Mouse (Mus musculus) CH12.LX (cell line): ENCODE data around the gene Calcoco2. TPM values are rescaled to one million over a fixed set of nuclear protein-coding genes. Genes with fewer than 3 reads are reported as not detected.

Experiments
- DNase-seq: peaks from one replicate; pipeline ENCODE4 v3.0.0-alpha.2; 2013; ENCODE audit errors: extremely low read depth
- H3K27ac ChIP-seq: 2 replicates; pipeline ENCODE4 v1.5.1; 2012; ENCODE audit warnings: low read depth, mild to moderate bottlenecking, control low read depth, moderate library complexity; ENCODE audit not compliant: insufficient read depth
- H3K27me3 ChIP-seq: replicated peaks from 2 replicates; pipeline ENCODE3; 2012; ENCODE audit warnings: inconsistent platforms
- H3K36me3 ChIP-seq, 2 experiments: replicated peaks in 1 of 2; 2 replicates each; pipeline versions ENCODE3 to v1.6.1; 2012; ENCODE audit warnings: inconsistent platforms in 1 of 2, low read length in 1 of 2, mild to moderate bottlenecking in 1 of 2, mixed read lengths in 1 of 2, moderate library complexity in 1 of 2; ENCODE audit not compliant: control insufficient read depth in 1 of 2, insufficient read depth in 1 of 2
- H3K4me1 ChIP-seq, 2 experiments: 2 replicates each; pipeline ENCODE4 v1.6.1; 2012; ENCODE audit warnings: inconsistent platforms in 1 of 2, moderate library complexity in 1 of 2; ENCODE audit not compliant: insufficient read depth in 2 of 2, control insufficient read depth in 1 of 2
- H3K4me2 ChIP-seq: 2 replicates; pipeline ENCODE4 v1.6.1; 2012; ENCODE audit warnings: low read depth, mild to moderate bottlenecking, control low read depth; ENCODE audit not compliant: poor library complexity, insufficient read depth, severe bottlenecking
- H3K4me3 ChIP-seq, 3 experiments: fragments of 150-350 bp in 1 of 3; sonication (generic) in 1 of 3; replicated peaks in 1 of 3; 2 replicates each; pipeline versions ENCODE3 to v1.5.1; 2011 to 2012; ENCODE audit warnings: low read depth in 2 of 3, low read length in 2 of 3, mild to moderate bottlenecking in 2 of 3, moderate library complexity in 2 of 3, control low read depth in 1 of 3, improper control_type of control experiment in 1 of 3, inconsistent platforms in 1 of 3, mixed read lengths in 1 of 3; ENCODE audit not compliant: poor library complexity in 1 of 3
- H3K79me2 ChIP-seq: replicated peaks from 2 replicates; pipeline ENCODE4 v1.6.1; 2012; ENCODE audit warnings: mild to moderate bottlenecking, moderate library complexity; ENCODE audit not compliant: control insufficient read depth, poor library complexity, insufficient read depth, severe bottlenecking; ENCODE audit errors: extremely low read depth
- H3K9ac ChIP-seq: 2 replicates; pipeline ENCODE4 v1.6.1; 2012; ENCODE audit warnings: low read depth, mild to moderate bottlenecking, control low read depth, moderate library complexity; ENCODE audit not compliant: insufficient read depth
- H3K9me3 ChIP-seq: replicated peaks from 2 replicates; pipeline ENCODE3; 2012; ENCODE audit warnings: low read length, inconsistent platforms, mixed read lengths
- BHLHE40 ChIP-seq: IDR thresholded peaks from 2 replicates; pipeline ENCODE4 v1.6.1; 2011; ENCODE audit warnings: mild to moderate bottlenecking, low read depth, low read length, improper control_type of control experiment
- CHD1 ChIP-seq: IDR thresholded peaks from 2 replicates; pipeline ENCODE4 v1.6.1; 2012; ENCODE audit warnings: low read depth, low read length, improper control_type of control experiment, inconsistent platforms
- CHD2 ChIP-seq: IDR thresholded peaks from 2 replicates; pipeline ENCODE4 v1.6.1; 2011; ENCODE audit warnings: low read length, improper control_type of control experiment
- CTCF ChIP-seq, 2 experiments: IDR thresholded peaks in 1 of 2; conservative IDR thresholded peaks in 1 of 2; 2 replicates each; pipeline ENCODE4 v1.5.1; 2011 to 2012; ENCODE audit warnings: low read depth in 2 of 2, low read length in 2 of 2, improper control_type of control experiment in 1 of 2, inconsistent platforms in 1 of 2, mild to moderate bottlenecking in 1 of 2, moderate library complexity in 1 of 2
- E2F4 ChIP-seq: IDR thresholded peaks from 2 replicates; pipeline ENCODE4 v1.6.1; 2011; ENCODE audit warnings: low read depth, low read length, improper control_type of control experiment; ENCODE audit not compliant: insufficient replicate concordance
- ELF1 ChIP-seq: IDR thresholded peaks from 2 replicates; pipeline ENCODE4 v1.6.1; 2014; ENCODE audit warnings: low read depth, mild to moderate bottlenecking, inconsistent platforms, low read length, improper control_type of control experiment
- EP300 ChIP-seq: IDR thresholded peaks from 2 replicates; pipeline ENCODE4 v1.6.1; 2011; ENCODE audit warnings: low read length, improper control_type of control experiment
- ETS1 ChIP-seq: conservative IDR thresholded peaks from 2 replicates; pipeline ENCODE4 v1.6.1; 2012; ENCODE audit warnings: low read depth, mild to moderate bottlenecking, inconsistent platforms, low read length, improper control_type of control experiment, moderate library complexity
- GABPA ChIP-seq: IDR thresholded peaks from 2 replicates; pipeline ENCODE4 v1.6.1; 2012; ENCODE audit warnings: low read depth, low read length, improper control_type of control experiment, inconsistent platforms; ENCODE audit not compliant: insufficient replicate concordance
- HCFC1 ChIP-seq: IDR thresholded peaks from 2 replicates; pipeline ENCODE4 v1.6.1; 2012; ENCODE audit warnings: low read depth, mild to moderate bottlenecking, inconsistent platforms, low read length, improper control_type of control experiment
- IRF4 ChIP-seq: IDR thresholded peaks from 2 replicates; pipeline ENCODE4 v1.6.1; 2014; ENCODE audit warnings: low read depth, mild to moderate bottlenecking, inconsistent platforms, low read length, improper control_type of control experiment
- JUN ChIP-seq: IDR thresholded peaks from 2 replicates; pipeline ENCODE4 v1.6.1; 2011; ENCODE audit warnings: low read depth, mild to moderate bottlenecking, low read length, improper control_type of control experiment, moderate library complexity; ENCODE audit not compliant: insufficient read depth
- JUND ChIP-seq: conservative IDR thresholded peaks from 2 replicates; pipeline ENCODE4 v1.6.1; 2011; ENCODE audit warnings: low read depth, low read length, improper control_type of control experiment
- KAT2A ChIP-seq: IDR thresholded peaks from 2 replicates; pipeline ENCODE4 v1.6.1; 2012; ENCODE audit warnings: low read length, improper control_type of control experiment, inconsistent platforms; ENCODE audit not compliant: insufficient replicate concordance
- MAFK ChIP-seq: IDR thresholded peaks from 2 replicates; pipeline ENCODE4 v1.6.1; 2011; ENCODE audit warnings: low read length, improper control_type of control experiment; ENCODE audit not compliant: insufficient replicate concordance
- MAX ChIP-seq: IDR thresholded peaks from 2 replicates; pipeline ENCODE4 v1.6.1; 2011; ENCODE audit warnings: low read length, improper control_type of control experiment
- MAZ ChIP-seq: IDR thresholded peaks from 2 replicates; pipeline ENCODE4 v1.6.1; 2012; ENCODE audit warnings: low read depth, mild to moderate bottlenecking, inconsistent platforms, low read length, improper control_type of control experiment, moderate library complexity
- MEF2A ChIP-seq: IDR thresholded peaks from 2 replicates; pipeline ENCODE4 v1.6.1; 2014; ENCODE audit warnings: low read depth, mild to moderate bottlenecking, inconsistent platforms, low read length, improper control_type of control experiment, borderline replicate concordance
- MXI1 ChIP-seq: IDR thresholded peaks from 2 replicates; pipeline ENCODE4 v1.6.1; 2011; ENCODE audit warnings: mild to moderate bottlenecking, low read depth, low read length, improper control_type of control experiment
- MYC ChIP-seq: IDR thresholded peaks from 2 replicates; pipeline ENCODE4 v1.6.1; 2011; ENCODE audit warnings: low read depth, mild to moderate bottlenecking, improper control_type of control experiment, low read length
- NELFE ChIP-seq: IDR thresholded peaks from 2 replicates; pipeline ENCODE4 v1.6.1; 2011; ENCODE audit warnings: low read depth, low read length, improper control_type of control experiment
- NRF1 ChIP-seq: IDR thresholded peaks from 2 replicates; pipeline ENCODE4 v1.6.1; 2014; ENCODE audit warnings: low read depth, mild to moderate bottlenecking, inconsistent platforms, low read length, improper control_type of control experiment, moderate library complexity
- PAX5 ChIP-seq: IDR thresholded peaks from 2 replicates; pipeline ENCODE4 v1.6.1; 2012; ENCODE audit warnings: low read length, inconsistent platforms, mixed read lengths
- POLR2A ChIP-seq: IDR thresholded peaks from 2 replicates; pipeline ENCODE4 v1.6.1; 2011; ENCODE audit warnings: low read depth, mild to moderate bottlenecking, improper control_type of control experiment, low read length
- POLR2AphosphoS2 ChIP-seq: IDR thresholded peaks from 2 replicates; pipeline ENCODE4 v1.6.1; 2011; ENCODE audit warnings: low read depth, low read length, improper control_type of control experiment
- RAD21 ChIP-seq: IDR thresholded peaks from 2 replicates; pipeline ENCODE4 v1.6.1; 2011; ENCODE audit warnings: low read depth, mild to moderate bottlenecking, low read length, improper control_type of control experiment, moderate library complexity
- RCOR1 ChIP-seq: conservative IDR thresholded peaks from 2 replicates; pipeline ENCODE4 v1.6.1; 2012; ENCODE audit warnings: low read depth, mild to moderate bottlenecking, inconsistent platforms, low read length, improper control_type of control experiment
- SIN3A ChIP-seq: IDR thresholded peaks from 2 replicates; pipeline ENCODE4 v1.6.1; 2012; ENCODE audit warnings: low read length, improper control_type of control experiment, inconsistent platforms
- SMC3 ChIP-seq: IDR thresholded peaks from 2 replicates; pipeline ENCODE4 v1.6.1; 2011; ENCODE audit warnings: low read depth, low read length, improper control_type of control experiment
- TBP ChIP-seq: conservative IDR thresholded peaks from 2 replicates; pipeline ENCODE4 v1.6.1; 2011; ENCODE audit warnings: low read depth, low read length, improper control_type of control experiment
- TCF12 ChIP-seq: IDR thresholded peaks from 2 replicates; pipeline ENCODE4 v1.6.1; 2014; ENCODE audit warnings: low read depth, mild to moderate bottlenecking, inconsistent platforms, low read length, improper control_type of control experiment
- UBTF ChIP-seq: IDR thresholded peaks from 2 replicates; pipeline ENCODE4 v1.6.1; 2012; ENCODE audit warnings: low read depth, mild to moderate bottlenecking, inconsistent platforms, low read length, improper control_type of control experiment, moderate library complexity
- USF1 ChIP-seq: IDR thresholded peaks from 2 replicates; pipeline ENCODE4 v1.6.1; 2014; ENCODE audit warnings: low read depth, mild to moderate bottlenecking, inconsistent platforms, low read length, improper control_type of control experiment
- USF2 ChIP-seq: conservative IDR thresholded peaks from 2 replicates; pipeline ENCODE4 v1.6.1; 2011; ENCODE audit warnings: low read depth, low read length, improper control_type of control experiment
- ZC3H11A ChIP-seq: IDR thresholded peaks from 2 replicates; pipeline ENCODE4 v1.6.1; 2012; ENCODE audit warnings: low read depth, mild to moderate bottlenecking, inconsistent platforms, low read length, improper control_type of control experiment
- ZKSCAN1 ChIP-seq: IDR thresholded peaks from 2 replicates; pipeline ENCODE4 v1.6.1; 2012; ENCODE audit warnings: low read depth, inconsistent platforms, low read length, improper control_type of control experiment, borderline replicate concordance
- ZMIZ1 ChIP-seq: IDR thresholded peaks from 2 replicates; pipeline ENCODE4 v1.6.1; 2012; ENCODE audit warnings: low read depth, mild to moderate bottlenecking, inconsistent platforms, low read length, improper control_type of control experiment
- ZNF384 ChIP-seq: IDR thresholded peaks from 2 replicates; pipeline ENCODE4 v1.6.1; 2012; ENCODE audit warnings: low read depth, low read length, improper control_type of control experiment, inconsistent platforms
- dilution Hi-C: fragments of 300-500 bp; cut with MboI; formaldehyde crosslinking; loops from 2 replicates; pipeline ENCODE4 v1.14.3; 2020; ENCODE audit warnings: low sequenced_read_pairs; ENCODE audit not compliant: extremely low pct_unique_long_range_greater_than_20kb, extremely low pct_ligation_motif_present
- in situ Hi-C: fragments of 300-500 bp; cut with MboI; formaldehyde crosslinking; loops from 3 replicates; pipeline ENCODE4 v1.14.3; 2019; ENCODE audit warnings: low sequenced_read_pairs, low pct_ligation_motif_present, low pct_unique_long_range_greater_than_20kb, mixed read lengths
- polyA plus RNA-seq: library from polyadenylated mRNA; unstranded; fragments of >175 nt; gene quantifications from 2 replicates; pipeline ENCODE4 v1.2.1, GENCODE M21; 2012; ENCODE audit warnings: low read depth; ENCODE audit not compliant: insufficient read length
- total RNA-seq, 2 experiments: library from RNA; depleted of rRNA; stranded (reverse); fragments of 300-350 nt in 1 of 2; fragments of >200 nt in 1 of 2; gene quantifications; 2 replicates each; pipeline ENCODE4 v1.2.3; 2012 to 2014

Calcoco2 gene
- total and polyA plus RNA-seq, 3 experiments, result not detected

GRCm38 (mm10) chr11:96065215-96065911, 46.4 kb downstream of the Calcoco2 start, which contains the start of gene Ube2z:
Gene Ube2z, minus strand, starts transcription at chr11:96065388.
- dilution Hi-C loops, result no loop called here
- H3K36me3 ChIP-seq, result peaks cover 17 to 50% of the 10 kb centered on the region in 2 experiments
- H3K27me3 ChIP-seq, result no peaks in the 10 kb centered on the region
- DNase-seq, result peak; percentile 97
- peaks cover 43% of the 10 kb centered on the region for H3K79me2 ChIP-seq
- peaks cover 7 to 44% of the 10 kb centered on the region in 2 experiments for H3K4me1 ChIP-seq
- TF ChIP-seq IRF4, result peak; percentile 87; the same call in 1 of the 2 replicates
- peak in 1 of 2 experiments; percentile 61; a peak in 2 of 4 replicates for TF ChIP-seq CTCF (conservative IDR thresholded peaks at IDR 0.05 in 1 of 2, IDR thresholded peaks at IDR 0.05 in 1 of 2; ENCODE audit: low read depth in 2 of 2, low read length in 2 of 2)
- TF ChIP-seq HCFC1, result peak; percentile 94
- TF ChIP-seq JUN, result no peak
- 0 out of 2 replicates have a peak, but pooled peaks have one; percentile 52 for TF ChIP-seq ETS1
- TF ChIP-seq ELF1, result peak; percentile 97
- TF ChIP-seq GABPA, result peak; percentile 95
- peak; percentile 88 for TF ChIP-seq MEF2A
- TF ChIP-seq USF1, result no peak; the same call in 1 of the 2 replicates
- peak; percentile 88 for TF ChIP-seq MXI1
- TF ChIP-seq MAZ, result peak; percentile 97
- TF ChIP-seq MYC, result peak; percentile 45
- TF ChIP-seq UBTF, result 0 out of 2 replicates have a peak, but pooled peaks have one; percentile 62
- TF ChIP-seq SMC3, result no peak
- TF ChIP-seq ZC3H11A, result no peak
- TF ChIP-seq TBP, result peak; percentile 66
- no peak for TF ChIP-seq MAX
- no peak; the same call in 1 of the 2 replicates for TF ChIP-seq POLR2AphosphoS2
- TF ChIP-seq NRF1, result peak; percentile 68
- peak; percentile 98 for TF ChIP-seq TCF12
- 0 out of 2 replicates have a peak, but pooled peaks have one; percentile 55 for TF ChIP-seq CHD1
- TF ChIP-seq PAX5, result no peak
- TF ChIP-seq POLR2A, result peak; percentile 97
- TF ChIP-seq NELFE, result peak; percentile 91
- TF ChIP-seq SIN3A, result peak; percentile 96
- TF ChIP-seq KAT2A, result peak; percentile 84; the same call in 1 of the 2 replicates
- TF ChIP-seq BHLHE40, result no peak
- TF ChIP-seq RCOR1, result no peak
- peak; percentile 93 for TF ChIP-seq CHD2
- TF ChIP-seq RAD21, result no peak
- TF ChIP-seq ZMIZ1, result peak; percentile 93
- no peak for TF ChIP-seq EP300
- TF ChIP-seq E2F4, result 0 out of 2 replicates have a peak, but pooled peaks have one; percentile 41
- TF ChIP-seq USF2, result no peak
- no peak for TF ChIP-seq JUND
- peak; percentile 40; the same call in 1 of the 2 replicates for TF ChIP-seq MAFK
- no peak for TF ChIP-seq ZKSCAN1
- TF ChIP-seq ZNF384, result no peak
- peak within 1 kb of the TSS; percentile 98 for H3K4me2 ChIP-seq
- H3K9me3 ChIP-seq, result no peaks in the 10 kb centered on the region
- in situ Hi-C loops, result no loop called here
- peak within 1 kb of the TSS; percentile 97 for H3K9ac ChIP-seq
- H3K4me3 ChIP-seq, result peak within 1 kb of the TSS; percentile 81 to 89 (median 89)
- peak within 1 kb of the TSS; percentile 68 for H3K27ac ChIP-seq
